Mouse (Mus musculus) cerebellum, adult 2 months (tissue): ENCODE measurements around the gene Galnt2.

Experiments used
- CTCF ChIP-seq: fragments of 200-500 bp; IDR thresholded peaks from 2 replicates; pipeline ENCODE4 v1.5.1; 2011; ENCODE audit warnings: low read depth, mild to moderate bottlenecking, control low read depth, low read length, moderate library complexity, borderline replicate concordance; ENCODE audit not compliant: insufficient read depth
- POLR2A ChIP-seq: fragments of 200-500 bp; IDR thresholded peaks from 2 replicates; pipeline ENCODE4 v1.6.1; 2011; ENCODE audit warnings: low read length, control low read depth, borderline replicate concordance; ENCODE audit not compliant: insufficient read depth

DNA sequence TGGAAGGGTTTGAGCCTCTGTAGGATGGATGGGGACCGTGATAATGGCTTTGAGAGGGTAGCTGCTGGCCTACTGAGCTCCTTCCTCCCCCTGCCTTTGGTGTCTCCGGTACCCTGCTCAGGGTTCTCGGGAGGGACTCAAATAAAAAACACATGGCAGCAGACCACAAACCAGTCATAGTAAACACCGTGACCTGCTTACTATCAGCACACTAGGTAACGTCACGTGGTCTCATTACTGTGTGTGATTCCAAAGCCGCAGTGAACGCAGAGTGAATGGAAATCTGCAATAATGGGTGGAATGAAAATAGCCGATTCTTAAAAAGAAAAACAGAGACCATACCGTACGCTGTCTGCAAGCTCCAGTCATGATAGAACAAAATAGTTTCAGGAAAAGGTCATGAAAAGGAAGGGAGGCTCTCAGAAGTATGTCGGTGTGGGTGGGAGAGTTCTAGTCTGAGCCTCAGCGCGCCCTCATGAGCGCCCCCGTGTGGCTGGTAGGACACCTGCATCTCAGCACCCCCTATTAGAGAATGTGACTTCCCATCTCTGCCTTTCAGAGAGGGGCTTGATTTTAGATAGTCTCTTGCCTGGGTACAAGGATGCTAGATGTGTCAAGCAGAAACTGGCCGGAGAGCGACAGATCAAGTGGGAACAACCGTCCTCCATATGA is 115.8 kb downstream of the Galnt2 start:
- TF ChIP-seq CTCF (peak; percentile 93), POLR2A (no peak)
